Comparison of ENCODE assay signal across 8 mouse cellular contexts in the genomic region with DNA sequence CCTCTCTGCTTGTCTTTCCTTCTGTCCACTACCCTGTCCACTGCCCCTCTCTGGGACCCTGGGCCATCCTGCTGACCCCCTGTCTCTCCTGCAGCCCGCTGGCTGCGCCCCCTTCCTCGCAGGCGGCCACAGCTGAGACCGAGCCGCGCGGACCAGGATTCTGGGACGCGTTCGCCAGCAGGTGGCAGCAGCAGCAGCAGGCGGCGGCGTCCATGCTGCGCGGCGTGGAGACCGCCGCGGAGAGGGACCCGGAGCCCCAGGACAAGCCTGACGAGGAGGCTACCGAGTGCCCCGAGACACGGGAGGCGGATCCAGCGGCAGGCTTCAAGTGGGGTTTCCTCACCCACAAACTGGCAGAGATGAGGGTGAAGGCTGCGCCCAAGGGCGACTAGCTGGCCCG. TPM values are rescaled to one million over a fixed set of nuclear protein-coding genes. Genes with fewer than 3 reads are reported as not detected.
DNase-seq lines count a peak whose midpoint lies in the region; ATAC-seq and TF ChIP-seq lines count a peak whose summit lies in the region.

No protein-coding gene starts in this region.

- WGBS in intestine, embryonic 15.5 days = 1% methylated on average over 30 of the region's 30 CpGs
- WGBS in limb, embryonic 15.5 days = 1% methylated on average over 30 of the region's 30 CpGs
- WGBS in midbrain, postnatal 0 days = 2% methylated on average over 30 of the region's 30 CpGs

- peak; percentile 96 for TF ChIP-seq CTCF in midbrain, postnatal 0 days (IDR thresholded peaks at IDR 0.05)

- DNase-seq in cerebellum, adult 11 months = peak; percentile 40
- DNase-seq in cerebellum, adult 9-11 months = no peak
- peak; percentile 62 for DNase-seq in gastrocnemius, postnatal 25 days
- DNase-seq in midbrain, postnatal 0 days (ENCODE audit: low spot score) = peak; percentile 65
- peak; percentile 38 to 53 for DNase-seq in spleen, postnatal 36 days (ENCODE audit: low spot score in 2 of 2)

- H3K4me1 ChIP-seq in intestine, embryonic 15.5 days (replicated peaks) = peaks cover 43% of the 10 kb centered on the region
- peaks cover 60% of the 10 kb centered on the region for H3K4me1 ChIP-seq in limb, embryonic 15.5 days
- H3K4me1 ChIP-seq in midbrain, postnatal 0 days (ENCODE audit: insufficient read depth, low read length) = peaks cover 8% of the 10 kb centered on the region; the same call in 1 of the 2 replicates

- peak overlapping the region; percentile 36 for H3K4me3 ChIP-seq in intestine, embryonic 15.5 days (replicated peaks)
- peak overlapping the region; percentile 52 for H3K4me3 ChIP-seq in limb, embryonic 15.5 days
- H3K4me3 ChIP-seq in midbrain, postnatal 0 days (ENCODE audit: low read depth, low read length) = peak overlapping the region; percentile 55

- H3K4me2 ChIP-seq in intestine, embryonic 15.5 days (replicated peaks) = peak overlapping the region; percentile 98
- H3K4me2 ChIP-seq in limb, embryonic 15.5 days = peak overlapping the region; percentile 96
- peak overlapping the region; percentile 77 for H3K4me2 ChIP-seq in midbrain, postnatal 0 days (ENCODE audit: low read depth, low read length, poor library complexity, severe bottlenecking)

- peak overlapping the region; percentile 40; the same call in 1 of the 2 replicates for H3K9ac ChIP-seq in intestine, embryonic 15.5 days
- peak overlapping the region; percentile 15; the same call in 1 of the 2 replicates for H3K9ac ChIP-seq in limb, embryonic 15.5 days
- peak overlapping the region; percentile 40 for H3K9ac ChIP-seq in midbrain, postnatal 0 days (replicated peaks; ENCODE audit: low read length, poor library complexity, severe bottlenecking)

- no peak overlapping the region for H3K27ac ChIP-seq in intestine, embryonic 15.5 days
- H3K27ac ChIP-seq in limb, embryonic 15.5 days = no peak overlapping the region
- H3K27ac ChIP-seq in midbrain, postnatal 0 days (ENCODE audit: low read depth, low read length) = no peak overlapping the region

- H3K9me3 ChIP-seq in intestine, embryonic 15.5 days = no peaks in the 10 kb centered on the region
- H3K9me3 ChIP-seq in limb, embryonic 15.5 days = no peaks in the 10 kb centered on the region
- no peaks in the 10 kb centered on the region for H3K9me3 ChIP-seq in midbrain, postnatal 0 days (ENCODE audit: low read length)

- peak; percentile 43; the same call in 1 of the 2 replicates for ATAC-seq in common myeloid progenitor, adult 5-6 weeks (replicated peaks; ENCODE audit: low read depth, poor library complexity, severe bottlenecking)
- peak; percentile 55; the same call in 1 of the 2 replicates for ATAC-seq in intestine, embryonic 15.5 days
- ATAC-seq in limb, embryonic 15.5 days (ENCODE audit: insufficient number of reproducible peaks, low FRiP score, low TSS enrichment, low read depth) = no peak
- ATAC-seq in midbrain, postnatal 0 days (ENCODE audit: low FRiP score) = no peak

- no peaks in the 10 kb centered on the region for H3K36me3 ChIP-seq in intestine, embryonic 15.5 days
- no peaks in the 10 kb centered on the region for H3K36me3 ChIP-seq in limb, embryonic 15.5 days
- no peaks in the 10 kb centered on the region for H3K36me3 ChIP-seq in midbrain, postnatal 0 days (ENCODE audit: insufficient read depth, low read length)

- peaks cover 59% of the 10 kb centered on the region for H3K27me3 ChIP-seq in intestine, embryonic 15.5 days (replicated peaks)
- H3K27me3 ChIP-seq in limb, embryonic 15.5 days = peaks cover 85% of the 10 kb centered on the region
- H3K27me3 ChIP-seq in midbrain, postnatal 0 days (ENCODE audit: insufficient read depth, low read length) = peaks cover 33% of the 10 kb centered on the region

RNA-seq across cellular contexts. Expression of a gene that starts 2.9 kb away (rescaled TPM):
- total RNA-seq in common myeloid progenitor, adult 5-6 weeks (2017) = not detected in 2 replicates
- not detected for total RNA-seq in gastrocnemius, postnatal 25 days (2021)
- not detected in 2 replicates for polyA plus RNA-seq in intestine, embryonic 15.5 days (2015; fragmentation: Nextera tagmentation; extraction: Ambion mirVana)
- polyA plus RNA-seq in limb, embryonic 15.5 days (2015; fragmentation: Nextera tagmentation; extraction: Ambion mirVana) = not detected in 2 replicates
- not detected in 2 replicates for total RNA-seq in midbrain, postnatal 0 days (2014; rRNA removed)
- 0.37 and 0.42 TPM in 2 replicates for polyA plus RNA-seq in midbrain, postnatal 0 days (2015; fragmentation: Nextera tagmentation; extraction: Ambion mirVana)

RNA-seq across cellular contexts. Expression of a gene that starts 4.3 kb away (rescaled TPM):
- not detected in 2 replicates for total RNA-seq in common myeloid progenitor, adult 5-6 weeks (2017)
- total RNA-seq in gastrocnemius, postnatal 25 days (2021) = 1 to 10 TPM; 3.4 TPM
- 5.0 TPM in 2 replicates for polyA plus RNA-seq in intestine, embryonic 15.5 days (2015; fragmentation: Nextera tagmentation; extraction: Ambion mirVana)
- 5.8 and 7.8 TPM in 2 replicates for polyA plus RNA-seq in limb, embryonic 15.5 days (2015; fragmentation: Nextera tagmentation; extraction: Ambion mirVana)
- total RNA-seq in midbrain, postnatal 0 days (2014; rRNA removed) = 18.0 and 27.1 TPM in 2 replicates
- polyA plus RNA-seq in midbrain, postnatal 0 days (2015; fragmentation: Nextera tagmentation; extraction: Ambion mirVana) = 15.7 and 17.8 TPM in 2 replicates

RNA-seq across cellular contexts. Expression of a gene that starts 4.3 kb away (rescaled TPM):
- total RNA-seq in common myeloid progenitor, adult 5-6 weeks (2017) = 8.6 and 13.1 TPM in 2 replicates
- total RNA-seq in gastrocnemius, postnatal 25 days (2021) = 1 to 10 TPM; 3.3 to 4.4 TPM
- polyA plus RNA-seq in intestine, embryonic 15.5 days (2015; fragmentation: Nextera tagmentation; extraction: Ambion mirVana) = 16.4 and 16.7 TPM in 2 replicates
- 14.3 and 15.8 TPM in 2 replicates for polyA plus RNA-seq in limb, embryonic 15.5 days (2015; fragmentation: Nextera tagmentation; extraction: Ambion mirVana)
- 10.6 and 15.4 TPM in 2 replicates for total RNA-seq in midbrain, postnatal 0 days (2014; rRNA removed)
- polyA plus RNA-seq in midbrain, postnatal 0 days (2015; fragmentation: Nextera tagmentation; extraction: Ambion mirVana) = 9.2 and 11.1 TPM in 2 replicates

RNA-seq across cellular contexts. Expression of a gene that starts 6.2 kb away (rescaled TPM):
- total RNA-seq in common myeloid progenitor, adult 5-6 weeks (2017) = 1.8 TPM in 1 of 2 replicates, not detected in the other
- not detected for total RNA-seq in gastrocnemius, postnatal 25 days (2021)
- 0.23 and 0.34 TPM in 2 replicates for polyA plus RNA-seq in intestine, embryonic 15.5 days (2015; fragmentation: Nextera tagmentation; extraction: Ambion mirVana)
- polyA plus RNA-seq in limb, embryonic 15.5 days (2015; fragmentation: Nextera tagmentation; extraction: Ambion mirVana) = 0.22 TPM in 1 of 2 replicates, not detected in the other
- total RNA-seq in midbrain, postnatal 0 days (2014; rRNA removed) = not detected in 2 replicates
- 0.31 and 0.49 TPM in 2 replicates for polyA plus RNA-seq in midbrain, postnatal 0 days (2015; fragmentation: Nextera tagmentation; extraction: Ambion mirVana)

RNA-seq across cellular contexts. Expression of a gene that starts 11.5 kb away (rescaled TPM):
- not detected in 2 replicates for total RNA-seq in common myeloid progenitor, adult 5-6 weeks (2017)
- total RNA-seq in gastrocnemius, postnatal 25 days (2021) = 10 to 100 TPM; 22.8 to 32.8 TPM
- polyA plus RNA-seq in intestine, embryonic 15.5 days (2015; fragmentation: Nextera tagmentation; extraction: Ambion mirVana) = 12.2 and 12.7 TPM in 2 replicates
- polyA plus RNA-seq in limb, embryonic 15.5 days (2015; fragmentation: Nextera tagmentation; extraction: Ambion mirVana) = 3.6 and 3.9 TPM in 2 replicates
- 0.27 and 0.38 TPM in 2 replicates for total RNA-seq in midbrain, postnatal 0 days (2014; rRNA removed)
- polyA plus RNA-seq in midbrain, postnatal 0 days (2015; fragmentation: Nextera tagmentation; extraction: Ambion mirVana) = 0.13 and 0.28 TPM in 2 replicates

Comparison
In these comparisons a context has a peak if more than half of its experiments do, and no peak if none do; other contexts are left out.
1. ATAC-seq: peak in common myeloid progenitor, adult 5-6 weeks (single experiment) and intestine, embryonic 15.5 days (single experiment); none in limb, embryonic 15.5 days (single experiment) and midbrain, postnatal 0 days (single experiment).
2. Peak in every context shown above with its lines, with median percentiles within 50 percentile points of each other: H3K4me2 ChIP-seq, H3K4me3 ChIP-seq and H3K9ac ChIP-seq.